Mouse (Mus musculus) heart, embryonic 13.5 days (tissue): Measurements from ENCODE around the gene Lmx1a. TPM values are rescaled to one million over a fixed set of nuclear protein-coding genes. Genes with fewer than 3 reads are reported as not detected.
A peak's percentile ranks its signal among the peaks of the same experiment; 100 is the strongest.

Source experiments
- ATAC-seq: fragments of 200-750 bp; cut with Nextera tagmentation; 2 replicates; pipeline ENCODE4 v1.8.0; 2017; ENCODE audit warnings: moderate TSS enrichment; ENCODE audit not compliant: insufficient number of reproducible peaks, low FRiP score, low TSS enrichment; ENCODE audit errors: extremely low read depth
- H3K27ac ChIP-seq: fragments of 300-500 bp; sonication (generic); replicated peaks from 2 replicates; pipeline ENCODE4 v1.5.1; 2015; ENCODE audit warnings: moderate library complexity, mild to moderate bottlenecking, inconsistent platforms
- H3K27me3 ChIP-seq: fragments of 300-500 bp; sonication (generic); replicated peaks from 2 replicates; pipeline ENCODE4 v1.6.1; 2015; ENCODE audit warnings: mild to moderate bottlenecking, inconsistent platforms
- H3K36me3 ChIP-seq: fragments of 300-500 bp; sonication (generic); 2 replicates; pipeline ENCODE4 v1.6.1; 2015; ENCODE audit warnings: mild to moderate bottlenecking, inconsistent platforms
- H3K4me1 ChIP-seq: fragments of 300-500 bp; sonication (generic); 2 replicates; pipeline ENCODE4 v1.6.1; 2015; ENCODE audit warnings: inconsistent platforms
- H3K4me2 ChIP-seq: fragments of 300-500 bp; sonication (generic); 2 replicates; pipeline ENCODE4 v1.6.1; 2015; ENCODE audit warnings: inconsistent platforms, mild to moderate bottlenecking, moderate library complexity
- H3K4me3 ChIP-seq: fragments of 300-500 bp; sonication (generic); 2 replicates; pipeline ENCODE4 v1.5.1; 2015; ENCODE audit warnings: moderate library complexity, mild to moderate bottlenecking, inconsistent platforms
- H3K9ac ChIP-seq: fragments of 300-500 bp; sonication (generic); 2 replicates; pipeline ENCODE4 v1.6.1; 2015; ENCODE audit warnings: inconsistent platforms, mild to moderate bottlenecking, moderate library complexity
- H3K9me3 ChIP-seq: fragments of 300-500 bp; sonication (generic); 2 replicates; pipeline ENCODE4 v1.6.1; 2016; ENCODE audit warnings: inconsistent platforms
- WGBS: fragments of 180-500 bp; shearing (Covaris S2); methylation state at CpG from one replicate; pipeline ENCODE4 v1.1.7; 2015; ENCODE audit warnings: mixed read lengths; 5-methylcytosine and 5-hydroxymethylcytosine counted together
- polyA plus RNA-seq: library from polyadenylated mRNA; unstranded; fragments of >200 nt; fragmentation: Nextera tagmentation; extraction: Ambion mirVana; gene quantifications from 2 replicates; pipeline ENCODE4 v1.2.1, GENCODE M21; 2015

The Lmx1a gene
- polyA plus RNA-seq, 1 experiment from 2014 or later: 1.3 TPM

DNA sequence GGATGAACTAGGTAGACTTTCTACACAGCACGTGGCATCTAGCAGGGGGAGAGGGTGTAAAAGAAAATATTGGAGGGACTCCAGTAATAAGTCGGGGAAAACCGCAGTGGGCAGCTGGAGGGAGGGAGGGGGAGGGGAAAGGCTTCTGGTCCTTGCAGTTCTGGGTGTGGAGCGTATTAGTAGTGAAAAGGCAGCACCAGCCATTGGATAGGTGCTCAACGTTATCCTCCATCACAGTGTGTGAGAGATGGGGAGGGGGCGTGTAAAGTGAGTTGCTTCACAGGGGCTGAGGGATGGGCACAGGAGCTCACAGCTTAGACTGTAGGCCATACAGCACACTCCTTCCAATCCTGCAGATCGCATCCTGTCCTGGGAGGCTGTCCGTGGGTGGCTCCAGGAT lies 100.4 kb downstream of the Lmx1a start:
- no peak overlapping the region for H3K4me3 ChIP-seq
- H3K9me3 ChIP-seq: no peaks in the 10 kb centered on the region
- H3K4me2 ChIP-seq: no peak overlapping the region
- H3K36me3 ChIP-seq: no peaks in the 10 kb centered on the region
- H3K27me3 ChIP-seq: peaks cover 14% of the 10 kb centered on the region
- H3K27ac ChIP-seq: no peak overlapping the region
- no peak overlapping the region for H3K9ac ChIP-seq
- ATAC-seq: no peak
- H3K4me1 ChIP-seq: peaks cover 9% of the 10 kb centered on the region
- 69% methylated on average over 8 of the region's 8 CpGs for WGBS

GRCm38 (mm10) chr1:167790688-167791087 lies 101.7 kb downstream of the Lmx1a start:
- Histone ChIP-seq H3K4me1 (peaks cover 9% of the 10 kb centered on the region), H3K4me3 (no peak overlapping the region), H3K9me3 (no peaks in the 10 kb centered on the region), H3K27ac (no peak overlapping the region), H3K4me2 (no peak overlapping the region), H3K27me3 (peaks cover 12% of the 10 kb centered on the region), H3K9ac (no peak overlapping the region), H3K36me3 (no peaks in the 10 kb centered on the region)
- no peak for ATAC-seq
- 51% methylated on average over 3 of the region's 3 CpGs for WGBS

DNA sequence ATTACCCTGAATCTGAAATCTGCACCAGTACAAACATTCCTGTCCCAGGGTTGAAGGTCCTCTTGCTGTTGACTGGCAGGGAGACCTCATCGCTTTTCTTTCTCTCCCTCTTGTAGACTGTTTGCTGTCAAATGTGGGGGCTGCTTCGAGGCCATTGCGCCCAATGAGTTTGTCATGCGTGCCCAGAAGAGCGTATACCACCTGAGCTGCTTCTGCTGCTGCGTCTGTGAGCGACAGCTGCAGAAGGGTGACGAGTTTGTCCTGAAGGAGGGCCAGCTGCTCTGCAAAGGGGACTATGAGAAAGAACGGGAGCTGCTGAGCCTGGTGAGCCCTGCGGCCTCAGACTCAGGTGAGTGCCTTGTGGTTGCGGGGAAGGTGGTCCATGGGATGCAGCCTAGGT lies 102.2 kb downstream of the Lmx1a start:
- Histone ChIP-seq H3K27ac (no peak overlapping the region), H3K4me1 (peaks cover 9% of the 10 kb centered on the region), H3K36me3 (no peaks in the 10 kb centered on the region), H3K4me2 (no peak overlapping the region), H3K4me3 (no peak overlapping the region), H3K9ac (no peak overlapping the region), H3K27me3 (peaks cover 12% of the 10 kb centered on the region), H3K9me3 (no peaks in the 10 kb centered on the region)
- ATAC-seq: no peak
- 57% methylated on average over 11 of the region's 11 CpGs for WGBS

- H3K36me3 ChIP-seq: no peaks in the 10 kb centered on the region
- peaks cover 71% of the 10 kb centered on the region for H3K27me3 ChIP-seq
- no peaks in the 10 kb centered on the region for H3K9me3 ChIP-seq
- no peak for ATAC-seq
- no peak overlapping the region for H3K9ac ChIP-seq
- H3K4me3 ChIP-seq: no peak overlapping the region
- H3K4me2 ChIP-seq: no peak overlapping the region; the same call in 1 of the 2 replicates
- peaks cover 12% of the 10 kb centered on the region; the same call in 1 of the 2 replicates for H3K4me1 ChIP-seq
- no peak overlapping the region for H3K27ac ChIP-seq
- 40% methylated on average over 4 of the region's 4 CpGs for WGBS
These were observed 112.9 kb downstream of the Lmx1a start for GRCm38 (mm10) chr1:167801923-167802322.

DNA sequence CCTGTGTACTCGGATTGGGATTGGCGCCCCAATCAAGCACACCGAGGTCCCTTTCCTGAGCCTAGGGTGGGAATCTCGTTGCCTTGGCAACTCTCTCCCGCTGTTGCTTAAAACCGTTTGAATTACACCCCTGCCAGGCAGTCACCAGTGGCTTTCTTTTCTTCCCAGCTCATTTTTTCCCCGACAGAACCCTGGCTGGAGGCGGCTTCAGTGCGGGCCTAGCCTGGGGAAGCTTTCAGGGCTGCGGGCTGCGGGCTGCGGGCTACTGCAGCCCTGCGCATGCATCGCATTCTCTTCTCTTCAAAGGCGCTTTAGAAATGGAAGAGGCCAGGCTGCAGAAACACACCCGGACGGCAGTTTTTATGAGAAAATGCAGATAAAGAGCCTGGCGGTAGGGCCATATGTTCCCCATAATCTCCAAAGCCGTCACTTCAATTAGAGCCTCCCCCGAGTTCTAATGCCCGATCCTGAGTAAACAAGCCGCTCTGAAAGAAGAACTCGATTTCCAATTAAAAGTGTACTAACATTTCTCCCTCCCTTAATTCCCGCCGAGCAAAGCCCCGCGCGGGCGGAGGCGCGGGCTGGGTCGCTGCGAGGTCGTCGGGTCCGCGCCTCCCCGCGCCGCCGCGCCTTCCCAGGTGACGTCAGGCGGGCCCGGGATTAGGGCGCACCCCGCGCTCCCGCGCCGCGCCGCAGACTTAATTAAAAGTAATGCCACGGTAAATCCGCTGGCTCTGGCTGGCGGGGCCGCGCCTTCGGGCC lies 113.7 kb downstream of the Lmx1a start:
- no peak for ATAC-seq
- peak overlapping the region; percentile 61 for H3K4me3 ChIP-seq
- peaks cover 72% of the 10 kb centered on the region for H3K27me3 ChIP-seq
- H3K4me2 ChIP-seq: peak overlapping the region; percentile 86
- no peaks in the 10 kb centered on the region for H3K36me3 ChIP-seq
- H3K9me3 ChIP-seq: no peaks in the 10 kb centered on the region
- peak overlapping the region; percentile 76 for H3K9ac ChIP-seq
- H3K27ac ChIP-seq: no peak overlapping the region
- peaks cover 12% of the 10 kb centered on the region; the same call in 1 of the 2 replicates for H3K4me1 ChIP-seq
- WGBS: 1% methylated on average over 59 of the region's 59 CpGs

DNA sequence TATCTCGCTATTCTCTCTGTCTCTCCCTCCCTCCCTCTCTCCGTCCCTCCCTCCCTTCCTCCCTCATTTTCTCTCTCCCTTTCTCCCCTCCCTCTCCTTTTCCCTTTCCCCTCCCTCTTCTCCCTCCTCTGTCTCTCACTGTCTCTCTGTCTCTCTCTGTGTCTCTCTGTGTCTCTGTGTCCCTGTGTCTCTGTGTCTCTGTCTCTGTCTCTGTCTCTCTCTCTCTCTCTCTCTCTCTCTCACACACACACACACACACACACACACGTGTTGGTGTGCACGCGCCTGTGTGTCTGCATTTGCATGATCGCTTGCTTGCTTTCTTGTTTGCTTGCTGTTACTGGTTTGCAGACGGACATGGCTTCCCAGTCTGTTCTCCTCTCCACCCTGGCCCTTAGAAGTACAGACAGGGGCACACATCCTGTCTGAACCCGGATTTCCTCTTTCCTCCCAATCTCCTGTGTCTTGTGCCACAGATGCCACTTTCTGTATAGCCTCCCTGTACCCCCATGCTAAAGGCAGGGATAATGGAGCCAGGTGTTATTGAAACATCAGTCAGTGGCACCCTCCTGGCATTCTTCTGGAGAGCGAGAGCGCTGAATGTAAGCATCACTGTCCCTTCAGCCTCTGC lies 114.4 kb downstream of the Lmx1a start:
- Histone ChIP-seq H3K27ac (no peak overlapping the region), H3K27me3 (peaks cover 78% of the 10 kb centered on the region), H3K4me1 (peaks cover 12% of the 10 kb centered on the region; the same call in 1 of the 2 replicates), H3K9ac (peak overlapping the region; percentile 76), H3K4me3 (peak overlapping the region; percentile 61), H3K9me3 (no peaks in the 10 kb centered on the region), H3K36me3 (no peaks in the 10 kb centered on the region), H3K4me2 (peak overlapping the region; percentile 86)
- no peak for ATAC-seq
- WGBS: 15% methylated on average over 10 of the region's 10 CpGs

GRCm38 (mm10) chr1:167804836-167805235 lies 115.8 kb downstream of the Lmx1a start:
- Histone ChIP-seq H3K4me1 (peaks cover 12% of the 10 kb centered on the region; the same call in 1 of the 2 replicates), H3K4me2 (no peak overlapping the region), H3K4me3 (no peak overlapping the region), H3K27ac (no peak overlapping the region), H3K27me3 (peaks cover 76% of the 10 kb centered on the region), H3K36me3 (no peaks in the 10 kb centered on the region), H3K9me3 (no peaks in the 10 kb centered on the region), H3K9ac (no peak overlapping the region)
- 61% methylated on average over 7 of the region's 7 CpGs for WGBS
- no peak for ATAC-seq

GRCm38 (mm10) chr1:167811141-167811540 lies 122.1 kb downstream of the Lmx1a start:
- Histone ChIP-seq H3K9me3 (no peaks in the 10 kb centered on the region), H3K4me2 (no peak overlapping the region), H3K27me3 (peaks cover 15% of the 10 kb centered on the region; the same call in 1 of the 2 replicates), H3K9ac (no peak overlapping the region), H3K27ac (no peak overlapping the region), H3K4me3 (no peak overlapping the region), H3K36me3 (no peaks in the 10 kb centered on the region), H3K4me1 (no peaks in the 10 kb centered on the region)
- WGBS: 71% methylated on average over 4 of the region's 4 CpGs
- no peak for ATAC-seq

- Histone ChIP-seq H3K4me2 (no peak overlapping the region), H3K36me3 (no peaks in the 10 kb centered on the region), H3K4me3 (no peak overlapping the region), H3K27ac (no peak overlapping the region), H3K9ac (no peak overlapping the region), H3K9me3 (no peaks in the 10 kb centered on the region), H3K27me3 (no peaks in the 10 kb centered on the region; the same call in 1 of the 2 replicates), H3K4me1 (peaks cover 5% of the 10 kb centered on the region)
- 74% methylated on average over 4 of the region's 4 CpGs for WGBS
- ATAC-seq: no peak
These were observed 126.1 kb downstream of the Lmx1a start for GRCm38 (mm10) chr1:167815166-167815565.

- no peak for ATAC-seq
- Histone ChIP-seq H3K36me3 (no peaks in the 10 kb centered on the region), H3K4me3 (no peak overlapping the region), H3K4me1 (peaks cover 5% of the 10 kb centered on the region), H3K27ac (no peak overlapping the region), H3K9ac (no peak overlapping the region), H3K9me3 (no peaks in the 10 kb centered on the region), H3K4me2 (no peak overlapping the region), H3K27me3 (no peaks in the 10 kb centered on the region)
- WGBS: 54% methylated on average over 6 of the region's 6 CpGs
These were observed 128.0 kb downstream of the Lmx1a start for GRCm38 (mm10) chr1:167817028-167817427.

- H3K36me3 ChIP-seq: no peaks in the 10 kb centered on the region
- ATAC-seq: no peak
- no peak overlapping the region for H3K4me2 ChIP-seq
- no peak overlapping the region for H3K4me3 ChIP-seq
- 27% methylated on average over 1 of the region's 1 CpGs for WGBS
- H3K27me3 ChIP-seq: no peaks in the 10 kb centered on the region
- no peak overlapping the region for H3K27ac ChIP-seq
- peaks cover 5% of the 10 kb centered on the region for H3K4me1 ChIP-seq
- H3K9me3 ChIP-seq: no peaks in the 10 kb centered on the region
- no peak overlapping the region for H3K9ac ChIP-seq
These were observed 128.6 kb downstream of the Lmx1a start for GRCm38 (mm10) chr1:167817616-167818015.
